Mouse (Mus musculus) layer of hippocampus, postnatal 25 days (tissue): ENCODE measurements around the gene Kcnh7. TPM values are rescaled to one million over a fixed set of nuclear protein-coding genes. Genes with fewer than 3 reads are reported as not detected.
A peak's percentile ranks its signal among the peaks of the same experiment; 100 is the strongest.

Experiments
- DNase-seq, 2 experiments: peaks; one replicate each; pipeline ENCODE4 v3.0.0; 2022; ENCODE audit warnings: mixed read lengths in 2 of 2, low spot score in 1 of 2; ENCODE audit errors: extremely low spot score in 1 of 2
- total RNA-seq, 2 experiments: library from RNA; stranded (reverse); gene quantifications; 2 replicates each; pipeline ENCODE4 v1.2.3; 2021

Gene Kcnh7
- total RNA-seq, 2 experiments from 2014 or later, result 29.3 to 43.8 TPM

DNA sequence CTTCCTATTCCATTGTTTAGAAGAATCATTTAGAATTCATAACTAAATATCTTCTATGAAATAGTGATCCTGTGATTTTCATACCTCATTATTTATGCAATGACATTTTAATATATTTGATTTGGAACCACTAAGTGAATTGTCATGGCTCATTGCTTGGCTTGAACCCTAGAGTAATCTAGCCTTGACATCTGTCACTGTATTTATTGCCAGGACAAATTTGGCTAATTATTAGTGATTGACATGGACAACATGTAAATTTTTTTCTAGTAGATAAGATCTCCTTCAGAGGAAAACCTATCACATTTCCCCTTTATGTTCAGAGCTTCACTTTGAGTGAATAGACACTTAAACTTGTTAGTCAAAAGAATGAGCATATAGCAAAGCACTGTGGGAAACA, 195.5 kb downstream of the Kcnh7 start:
- DNase-seq, result no peak

DNA sequence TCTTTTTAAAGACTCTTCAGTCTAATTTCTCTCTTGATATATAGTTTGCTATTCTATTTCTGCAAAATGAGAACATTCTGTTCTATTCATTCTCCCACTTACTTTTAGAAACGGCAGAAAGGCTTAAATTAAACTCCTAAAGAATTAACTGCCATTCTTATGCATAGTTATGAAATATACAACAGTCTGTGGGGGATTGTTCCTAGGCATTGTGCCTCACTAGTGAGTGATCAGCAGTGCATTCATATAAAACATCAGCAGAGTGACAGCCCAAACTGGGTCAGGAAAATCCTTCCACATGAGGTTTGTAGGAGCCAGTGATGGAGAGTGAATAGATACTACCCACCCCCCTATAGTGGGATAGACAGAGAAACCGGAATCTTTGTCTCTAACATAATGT, 200.2 kb downstream of the Kcnh7 start:
- DNase-seq, result no peak

DNA sequence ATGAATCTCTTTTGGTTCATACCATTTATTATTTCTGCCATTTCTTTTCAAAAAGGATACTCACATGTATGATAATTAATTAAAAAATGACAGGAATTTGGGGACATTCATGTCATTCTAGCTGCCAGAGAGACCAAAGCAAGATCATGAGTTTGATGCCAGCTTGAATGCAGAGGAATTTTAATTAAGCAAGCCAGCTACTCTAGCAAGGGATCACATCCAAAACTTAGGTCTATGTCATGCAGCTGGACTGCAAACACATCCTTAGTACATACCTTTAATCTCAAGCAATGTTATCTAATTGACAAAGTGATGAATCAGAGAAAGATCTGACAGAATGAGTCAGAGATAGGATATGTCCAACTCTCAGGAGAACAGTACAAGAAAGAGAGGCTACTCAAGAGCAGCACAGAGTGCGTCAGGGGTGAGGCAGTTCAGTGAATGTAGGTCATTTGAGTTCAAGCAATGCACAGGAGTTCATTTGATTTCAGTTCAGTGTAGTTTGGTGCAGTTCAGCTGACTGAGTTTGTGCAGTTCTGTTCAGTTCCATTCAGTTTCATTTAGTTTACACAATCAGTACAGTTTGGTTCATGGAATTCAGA, 248.7 kb downstream of the Kcnh7 start:
- DNase-seq, result no peak

DNA sequence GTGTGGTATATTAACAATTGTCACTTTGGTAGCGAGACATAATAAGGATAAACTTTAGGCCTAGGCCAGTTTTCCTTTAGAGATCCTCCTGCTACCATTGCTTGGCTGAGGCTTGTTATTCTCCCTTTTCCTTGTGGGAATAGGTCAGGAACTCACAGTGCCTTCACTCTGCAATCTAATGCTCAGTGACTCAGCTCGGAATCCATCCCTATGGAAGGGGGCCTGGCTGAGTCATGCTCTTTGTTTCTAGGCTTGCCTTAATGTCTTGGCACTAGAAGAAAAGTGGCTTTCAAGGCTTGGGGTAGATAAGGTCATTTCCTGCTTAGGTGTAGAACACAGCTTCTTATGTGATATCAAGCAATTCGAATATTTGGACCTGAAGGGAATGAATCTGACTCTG, 255.6 kb downstream of the Kcnh7 start:
- DNase-seq, result no peak

DNA sequence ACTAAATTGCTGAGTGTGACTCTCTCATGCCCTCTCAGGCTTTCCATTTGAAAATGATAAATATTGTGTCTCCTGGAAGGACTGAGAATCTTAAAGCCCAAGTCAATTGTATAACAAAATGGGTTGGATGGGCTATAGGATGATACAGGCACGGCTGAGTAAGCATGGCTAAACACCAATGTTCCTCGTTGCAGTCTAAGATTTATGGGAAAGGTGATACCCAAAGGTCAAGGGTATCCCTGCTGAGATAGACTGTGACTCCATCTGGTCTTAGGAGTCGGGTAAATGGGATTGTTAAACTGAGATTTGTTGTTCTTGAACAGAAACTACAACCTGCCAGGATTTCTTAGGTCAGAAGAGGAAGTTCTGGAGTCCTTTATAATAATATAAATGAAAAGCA, 256.0 kb downstream of the Kcnh7 start:
- no peak for DNase-seq

DNA sequence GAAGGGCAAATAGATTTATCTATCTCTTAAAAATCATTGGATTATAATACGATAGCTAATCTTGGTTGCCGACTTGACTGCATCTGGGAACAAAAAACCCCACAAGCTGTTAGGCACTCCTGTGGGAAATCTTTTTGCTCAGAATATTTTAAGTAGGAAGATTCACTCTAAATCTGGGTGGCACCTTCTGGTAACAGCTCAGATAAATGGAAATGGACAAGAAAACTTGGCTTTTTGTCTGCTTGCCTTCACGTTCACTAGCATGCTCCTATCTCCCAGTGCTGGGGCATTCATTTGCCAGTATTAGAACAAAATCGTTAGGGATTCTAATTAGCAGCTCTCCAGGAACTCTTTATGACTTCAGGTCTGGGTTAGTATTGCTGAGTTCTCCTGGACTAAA, 260.3 kb downstream of the Kcnh7 start:
- DNase-seq, result no peak

DNA sequence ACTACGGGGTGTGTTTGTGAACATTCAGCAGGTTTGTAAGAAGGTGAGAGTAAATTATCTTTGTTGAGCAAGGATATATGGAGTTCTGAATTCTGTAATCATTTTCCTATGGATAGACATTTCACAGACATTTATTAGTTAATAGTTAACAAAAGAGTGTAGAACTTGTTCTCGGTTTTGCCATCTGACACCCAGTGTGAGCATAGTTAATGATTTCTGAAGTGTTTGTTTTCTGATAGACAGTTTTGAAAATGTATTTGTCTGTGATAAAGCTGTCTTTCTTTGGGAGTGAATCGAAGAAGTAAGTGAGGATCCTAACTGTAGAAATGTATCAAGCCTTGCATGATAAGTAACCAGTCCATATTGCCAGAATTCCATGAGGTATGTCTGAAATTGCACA, 276.4 kb downstream of the Kcnh7 start:
- no peak for DNase-seq

DNA sequence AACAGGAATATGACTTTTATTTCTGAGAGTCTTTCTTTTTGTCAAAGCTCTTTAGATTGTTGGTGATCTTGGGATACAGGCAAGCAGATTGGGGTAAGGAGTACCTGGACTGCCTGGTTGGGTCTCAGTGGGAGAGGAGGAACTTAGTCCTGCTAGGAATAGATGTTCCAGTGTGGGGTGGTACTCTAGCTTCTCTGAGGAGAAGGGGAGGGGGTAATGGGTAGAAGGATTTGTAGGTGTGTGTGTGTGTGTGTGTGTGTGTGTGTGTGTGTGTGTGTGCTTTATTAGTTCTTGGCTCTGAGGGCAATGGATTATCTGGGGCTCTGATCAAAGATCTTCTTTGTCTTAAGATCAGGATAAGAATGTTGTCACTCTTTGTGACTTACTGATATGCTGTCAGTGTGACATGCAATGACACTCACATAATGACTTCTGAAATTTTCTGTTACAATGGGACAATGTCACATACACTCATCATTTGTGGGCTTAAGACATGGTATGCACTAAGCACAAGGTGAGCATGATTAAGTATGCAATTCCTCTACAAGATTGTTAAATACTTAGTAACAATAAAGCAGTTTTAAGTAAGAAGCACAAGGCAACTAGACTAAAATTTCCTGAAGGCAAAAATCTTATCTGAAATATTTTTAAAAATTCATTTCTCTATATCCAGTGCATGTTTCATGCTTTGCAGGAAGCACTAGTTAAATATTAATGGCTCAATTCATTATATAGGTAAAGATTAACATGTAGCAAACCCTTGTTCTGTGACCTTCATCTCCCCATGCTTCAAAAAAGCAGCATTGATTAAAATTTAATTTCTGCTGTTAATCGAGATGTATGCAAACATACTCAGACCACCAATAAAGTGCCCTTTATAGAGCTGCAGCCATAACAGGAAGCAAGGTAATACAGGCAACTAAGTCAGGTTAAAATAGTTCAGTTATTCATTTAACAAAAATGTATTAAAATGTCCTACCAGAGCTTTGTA, 281.4 kb downstream of the Kcnh7 start:
- no peak for DNase-seq

DNA sequence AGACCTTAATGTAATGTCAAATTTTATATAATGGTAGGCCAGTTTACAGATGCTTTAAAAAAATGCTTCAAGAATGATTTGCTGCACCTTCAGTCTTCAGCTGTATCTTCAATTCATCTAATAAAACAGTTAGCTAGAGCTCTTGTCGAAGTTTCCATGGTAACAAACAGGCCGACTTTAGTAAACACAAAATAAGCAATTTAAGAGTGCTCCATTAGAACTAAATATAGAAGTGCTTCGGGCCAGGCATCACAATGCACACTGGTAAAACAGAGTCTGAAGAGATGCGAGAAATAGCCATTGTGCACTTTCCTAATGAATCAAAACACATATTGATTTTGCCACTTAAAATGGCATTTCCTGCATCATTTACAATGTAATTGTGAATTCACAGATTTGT, 305.3 kb downstream of the Kcnh7 start:
- no peak for DNase-seq

DNA sequence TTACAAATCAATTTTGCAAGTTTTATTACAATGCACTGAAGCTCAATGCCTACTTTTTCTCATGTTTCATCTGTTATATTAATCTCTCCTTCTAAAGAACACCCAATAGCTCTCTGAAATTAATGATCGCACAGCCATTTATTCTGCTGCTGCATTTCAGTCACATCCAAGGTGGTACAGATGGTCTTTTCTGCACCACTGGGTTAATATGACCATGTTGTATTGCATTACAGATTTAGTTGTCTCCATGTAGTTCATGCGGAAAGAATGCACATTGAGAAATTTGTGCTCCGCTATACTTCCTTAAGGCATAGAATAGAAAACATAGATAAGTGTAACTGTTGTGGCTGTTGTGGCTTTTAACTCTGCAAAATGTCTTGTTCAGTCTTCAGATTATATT, 328.7 kb downstream of the Kcnh7 start:
- DNase-seq, result no peak

DNA sequence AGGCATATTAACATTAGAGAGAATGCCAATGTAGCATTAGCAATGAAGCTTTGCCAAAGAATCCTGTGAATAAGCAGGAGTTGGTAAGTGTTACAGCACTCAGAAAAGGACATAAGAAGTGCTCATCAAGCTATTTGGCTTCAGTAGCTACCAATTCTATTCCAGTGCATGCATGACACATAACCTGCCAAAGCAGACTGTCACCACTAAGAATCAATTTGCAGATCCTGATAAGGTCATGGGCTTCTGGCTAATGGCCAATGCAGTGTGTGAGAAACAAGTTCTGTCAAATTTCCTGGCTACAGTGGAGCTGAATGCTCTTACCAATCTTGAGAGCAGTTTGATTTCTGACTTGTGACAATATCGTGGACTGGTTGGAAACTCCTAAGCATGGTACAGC, 341.5 kb downstream of the Kcnh7 start:
- DNase-seq, result no peak

DNA sequence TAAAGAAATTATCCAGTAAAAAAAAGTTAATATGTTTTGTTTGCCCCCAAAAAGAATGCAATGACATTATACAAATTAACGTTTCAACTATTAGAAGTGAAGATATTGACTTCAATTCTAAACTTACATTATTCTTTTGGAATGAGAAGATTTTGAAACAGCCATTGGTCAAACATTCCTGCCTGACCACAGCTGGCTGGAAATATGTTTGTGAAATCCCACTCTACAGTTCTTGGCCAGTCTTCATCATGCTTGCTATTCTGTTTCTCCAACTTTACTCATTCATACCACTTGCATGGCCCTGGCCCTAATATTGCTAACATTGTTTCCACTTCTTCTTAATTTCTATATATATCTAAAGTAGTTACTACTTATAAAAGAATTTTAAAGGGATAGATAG, 349.8 kb downstream of the Kcnh7 start:
- no peak for DNase-seq

DNA sequence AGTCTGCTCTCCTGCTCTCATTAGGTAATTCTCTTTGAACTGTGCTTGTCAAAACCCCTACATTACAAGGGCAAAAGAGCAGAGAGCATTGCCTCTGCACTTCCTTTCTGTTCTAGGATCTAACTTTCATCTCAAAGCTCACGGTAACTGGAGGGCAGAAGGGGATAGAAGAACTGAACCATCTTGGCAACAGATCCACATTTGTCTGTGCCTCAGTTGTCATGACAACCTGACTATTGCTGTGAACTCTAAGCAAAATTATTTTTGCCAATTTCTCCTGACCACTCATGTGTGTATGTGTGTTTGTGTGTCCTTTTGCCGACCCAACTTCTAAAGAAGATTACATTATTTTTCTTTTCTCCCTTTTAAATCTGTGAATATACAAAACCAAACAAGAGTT, 364.9 kb downstream of the Kcnh7 start:
- no peak for DNase-seq

DNA sequence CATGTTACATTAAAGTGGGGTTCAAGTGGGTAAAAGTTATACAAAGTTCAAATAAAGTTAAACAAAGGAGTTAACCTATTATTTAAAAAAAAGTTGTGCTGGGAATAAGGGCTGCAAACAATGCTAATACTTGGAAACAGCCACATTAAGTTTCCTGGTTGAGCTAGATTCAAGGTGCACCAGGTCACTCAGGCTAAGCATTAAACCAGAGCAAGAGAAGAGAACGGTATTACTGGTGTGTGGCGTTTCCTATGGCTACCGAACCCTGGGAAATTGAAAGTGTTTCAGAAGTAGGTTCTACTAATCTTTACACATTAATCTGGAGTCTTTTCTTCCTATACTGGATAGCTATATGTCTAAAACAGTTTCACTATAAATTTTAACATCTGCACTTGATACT, 368.1 kb downstream of the Kcnh7 start:
- DNase-seq, result no peak

DNA sequence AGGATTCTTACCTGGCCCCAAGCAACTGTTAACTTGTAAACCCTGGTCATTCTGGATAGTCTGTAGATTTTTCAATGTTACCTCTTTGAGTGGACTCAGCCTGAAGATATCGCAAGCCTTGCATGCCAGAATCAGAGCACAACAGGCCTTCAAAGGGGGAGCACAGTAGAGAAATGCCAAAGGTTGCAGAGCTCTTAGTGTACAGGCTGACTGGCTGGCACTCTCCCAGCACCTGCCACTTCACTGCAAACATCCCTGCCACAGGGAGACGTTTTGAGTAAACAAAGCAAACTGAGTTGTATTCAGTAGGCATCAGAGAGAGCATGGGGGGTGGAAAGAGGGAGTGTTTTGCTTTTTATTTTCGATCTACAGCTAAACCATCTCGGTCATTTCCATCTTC, 375.3 kb downstream of the Kcnh7 start:
- peak in 1 of 2 experiments; percentile 9 for DNase-seq

DNA sequence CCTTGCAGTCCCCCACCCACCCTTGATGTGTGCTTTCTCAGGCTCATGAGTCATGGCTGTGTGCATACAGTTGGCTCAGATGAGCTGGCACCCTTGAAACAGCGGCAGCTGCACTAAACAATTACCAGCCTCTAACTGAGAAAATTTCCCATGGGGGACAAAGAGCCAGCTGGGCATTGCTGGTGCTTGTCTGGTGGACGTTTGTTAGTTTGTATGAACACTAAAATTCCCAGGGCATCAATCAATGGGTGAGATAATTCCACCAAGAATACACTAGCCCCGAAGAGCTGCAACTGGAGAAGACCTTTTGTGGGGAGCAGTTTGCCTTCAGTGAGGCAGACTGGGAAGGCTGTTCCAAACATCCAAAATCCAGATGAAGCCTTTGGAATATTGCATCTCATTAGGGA, 376.6 kb downstream of the Kcnh7 start:
- DNase-seq, result peak; percentile 10 to 38

DNA sequence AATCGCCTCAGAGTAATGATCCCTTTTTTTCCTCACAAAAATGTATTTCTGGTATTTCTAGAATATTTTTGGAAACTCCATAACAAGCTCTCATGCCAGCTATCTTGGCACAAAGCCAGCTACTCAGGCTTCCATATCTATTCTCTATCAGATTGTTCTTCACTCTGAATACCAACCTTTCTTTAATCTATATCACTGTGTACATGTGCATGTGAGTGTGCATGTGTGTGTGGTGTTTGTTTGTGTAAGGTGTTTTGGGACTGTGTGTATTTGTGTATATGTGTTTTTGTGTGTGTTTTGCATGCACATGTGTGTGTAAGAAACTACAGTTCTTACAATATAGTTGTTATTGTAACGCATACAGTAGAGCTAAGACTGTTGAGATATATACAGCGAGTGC, 377.2 kb downstream of the Kcnh7 start:
- peak in 1 of 2 experiments; percentile 4 for DNase-seq

DNA sequence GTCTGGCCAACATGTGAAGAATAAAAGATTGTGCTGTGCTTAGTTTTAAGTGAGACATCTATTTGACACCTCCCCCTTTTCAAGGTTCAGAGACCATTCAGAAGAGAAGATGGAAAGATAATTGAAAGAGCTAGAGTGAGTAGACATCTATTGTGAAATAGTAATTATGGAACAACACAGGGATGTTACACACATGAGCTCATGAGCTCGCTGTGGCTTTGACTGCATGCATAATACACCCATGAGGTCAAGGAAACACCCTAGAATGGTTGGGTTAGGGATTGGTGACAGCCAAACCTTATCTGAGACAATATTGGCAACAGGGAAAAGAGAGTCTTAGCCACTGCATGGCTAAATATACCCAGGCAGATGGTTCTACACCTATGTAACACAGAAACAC, 380.1 kb downstream of the Kcnh7 start:
- DNase-seq, result no peak

DNA sequence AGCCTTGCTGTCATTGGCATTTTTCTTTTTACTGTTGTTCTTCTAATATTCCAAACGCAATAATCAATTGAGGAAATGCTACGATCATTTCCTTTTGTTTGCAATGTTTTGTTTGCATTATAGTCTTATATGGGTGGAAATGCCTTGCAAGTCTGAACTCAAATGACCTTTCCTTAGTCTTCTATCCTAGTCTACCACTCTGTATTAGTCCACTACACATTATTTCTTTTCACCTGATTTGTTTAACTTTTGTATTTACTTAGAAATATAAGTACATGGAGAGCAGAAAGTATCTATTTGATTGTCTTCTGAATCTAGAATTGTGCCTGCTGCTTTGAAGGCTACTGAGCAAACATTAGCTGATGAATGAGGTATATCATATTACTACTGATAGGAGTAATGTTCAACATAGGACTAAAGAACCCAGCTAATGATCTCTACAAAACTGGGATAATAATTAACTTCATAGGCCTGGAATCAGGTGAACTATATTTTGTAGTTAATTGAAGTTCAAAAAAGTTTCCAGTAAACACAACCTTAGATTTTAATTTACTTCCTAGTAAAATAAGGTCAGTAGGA, 399.5 kb downstream of the Kcnh7 start:
- DNase-seq, result no peak

DNA sequence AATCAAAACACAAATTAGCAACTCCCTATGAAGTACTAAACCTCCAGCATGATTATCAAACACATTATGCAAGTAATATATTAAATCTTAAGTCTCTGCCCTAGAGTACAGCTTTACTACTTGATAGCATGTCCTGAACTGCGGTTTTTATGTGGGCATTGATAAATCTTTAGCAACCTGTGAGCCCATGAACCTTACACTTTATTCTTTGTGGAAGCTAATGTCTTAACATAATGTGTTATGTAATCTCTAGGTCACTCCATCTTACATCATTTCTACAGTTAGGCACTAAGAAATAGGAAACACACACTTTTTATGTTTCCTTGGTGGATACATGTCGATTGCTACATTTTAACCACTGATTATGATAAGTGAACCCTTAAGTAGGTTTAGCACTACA, 437.8 kb downstream of the Kcnh7 start:
- DNase-seq, result no peak

DNA sequence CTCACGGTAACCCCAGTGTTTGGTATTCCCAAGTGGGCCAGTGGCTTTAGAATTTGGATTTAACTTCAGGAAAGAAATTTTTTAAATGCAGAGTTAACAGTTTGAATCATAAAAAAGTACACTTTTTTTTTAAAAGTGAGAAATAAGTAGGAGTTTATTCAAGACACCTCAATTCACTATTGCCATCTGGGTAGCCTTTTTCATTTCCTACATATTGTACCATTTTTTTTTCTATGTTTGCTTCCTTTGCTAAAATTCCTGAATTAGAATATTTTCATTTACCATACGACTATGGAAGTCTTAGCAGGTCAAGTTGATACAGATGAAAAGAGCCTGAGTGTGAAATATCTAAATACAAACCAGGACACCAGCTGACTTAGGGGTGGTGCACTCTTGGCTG, 441.0 kb downstream of the Kcnh7 start:
- DNase-seq, result no peak

DNA sequence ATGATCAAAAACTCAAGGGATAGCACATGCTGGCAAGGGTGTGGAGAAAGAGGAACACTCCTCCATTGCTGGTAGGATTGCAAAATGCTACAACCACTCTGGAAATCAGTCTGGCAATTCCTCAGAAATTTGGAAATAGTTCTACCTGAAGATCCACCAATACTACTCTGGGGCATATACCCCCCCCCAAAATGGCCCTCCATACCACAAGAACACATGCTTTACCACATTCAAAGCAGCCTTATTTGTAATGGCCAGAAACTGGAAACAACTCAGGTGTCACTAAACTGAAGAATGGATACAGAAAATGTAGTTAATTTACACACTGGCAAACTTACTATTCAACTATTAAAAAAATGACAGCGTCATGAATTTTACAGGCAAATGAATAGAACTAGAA, 453.4 kb downstream of the Kcnh7 start:
- no peak for DNase-seq
